Mouse (Mus musculus) urinary bladder, adult 18-20 months (tissue): ENCODE measurements around the gene Serpinb1a.
A peak's percentile ranks its signal among the peaks of the same experiment; 100 is the strongest.

Experiments used
- DNase-seq, 2 experiments: peaks; one replicate each; pipeline ENCODE4 v3.0.0; 2022; ENCODE audit warnings: low spot score in 2 of 2, mixed read lengths in 2 of 2

Gene Serpinb1a

DNA sequence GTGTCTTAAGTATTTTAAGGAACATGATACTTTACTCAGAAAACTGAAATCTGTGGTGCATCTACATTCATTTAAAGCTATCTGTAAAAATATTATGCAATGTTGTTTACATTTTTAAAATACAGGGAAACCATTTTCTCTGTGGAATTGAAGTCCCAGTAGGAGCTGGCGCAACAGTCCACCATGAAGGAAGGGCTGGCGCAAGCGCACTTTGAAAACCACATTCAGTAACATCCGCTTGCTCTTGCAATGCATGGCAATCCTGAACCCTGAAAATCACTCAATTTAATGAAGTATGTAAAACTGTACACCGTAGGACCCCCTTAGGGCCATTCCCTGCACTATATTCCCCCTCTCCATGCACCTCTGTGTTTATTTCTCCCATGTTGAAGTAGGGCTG lies 16.5 kb downstream of the Serpinb1a start:
- no peak for DNase-seq

DNA sequence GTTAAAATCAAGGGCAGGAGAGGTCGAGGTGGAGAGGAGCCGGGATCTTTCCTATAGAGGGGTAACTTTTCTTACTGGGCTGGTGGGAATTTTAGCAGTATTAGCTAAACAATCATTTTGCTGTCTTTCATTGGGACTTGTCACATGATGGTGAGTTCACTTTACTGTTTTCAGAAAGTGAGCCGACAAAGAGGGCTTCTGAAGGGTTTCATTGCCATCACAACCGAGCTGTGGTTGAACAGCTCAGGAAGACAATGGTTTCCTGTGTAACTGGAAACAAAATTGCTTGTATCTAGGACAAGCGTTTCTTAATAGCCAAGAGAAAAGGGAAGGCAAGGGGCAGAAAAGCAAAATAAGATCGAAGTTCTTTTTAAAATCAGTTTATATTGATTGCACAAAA lies 17.7 kb downstream of the Serpinb1a start:
- no peak for DNase-seq

DNA sequence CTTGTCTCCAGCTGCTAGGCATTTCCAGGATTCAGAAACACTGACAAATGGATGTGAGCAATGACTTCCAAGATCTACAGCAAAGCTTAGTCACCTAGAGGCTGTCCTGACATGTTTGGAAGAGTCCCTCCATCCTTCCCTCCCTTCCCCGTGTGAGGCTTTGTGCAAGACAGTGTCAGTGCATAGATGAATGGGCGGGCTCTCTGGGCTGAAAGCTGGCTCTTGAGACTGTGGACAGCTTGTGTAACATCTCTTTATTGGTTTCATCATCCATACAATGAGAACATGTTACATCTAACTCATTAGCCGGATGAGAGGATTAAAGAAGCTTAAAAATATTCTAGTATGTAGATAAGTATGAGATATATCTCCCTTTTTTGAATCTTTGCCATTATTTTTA lies 18.2 kb downstream of the Serpinb1a start:
- no peak for DNase-seq

DNA sequence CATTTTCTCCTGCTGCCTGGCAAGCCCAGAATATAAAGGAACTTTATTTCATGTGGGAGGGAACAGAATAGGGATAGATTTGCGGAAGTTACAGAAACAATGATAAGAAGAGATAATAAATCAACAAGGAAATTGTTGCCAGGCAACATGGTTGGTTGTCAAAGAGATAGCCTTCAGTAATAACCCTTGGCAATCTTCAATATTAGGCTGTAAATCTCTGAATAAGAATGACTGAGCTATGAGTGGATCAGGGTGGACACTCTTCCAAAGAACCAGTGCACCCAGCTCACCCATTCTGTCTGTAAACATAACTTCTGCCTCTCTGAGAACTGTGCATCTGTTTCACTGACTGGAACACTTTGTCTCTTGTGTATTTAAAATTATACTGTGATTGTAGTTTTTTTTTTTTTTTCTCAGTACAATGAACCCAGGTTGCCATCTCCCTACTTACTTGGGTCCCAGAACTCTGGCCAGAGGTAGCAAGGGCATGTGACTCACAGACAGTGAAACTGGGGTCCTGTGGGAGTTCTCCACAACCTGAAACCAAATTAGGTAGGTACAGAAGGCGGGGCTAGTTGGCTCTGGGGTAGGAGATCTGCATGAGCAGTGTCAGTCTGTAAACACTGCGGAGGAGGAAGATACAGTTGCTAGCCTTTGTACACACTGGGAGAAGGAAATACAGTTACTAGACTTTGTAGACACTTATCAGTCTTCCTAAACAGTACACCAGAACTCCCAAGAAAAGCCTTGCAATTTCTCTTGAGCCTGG lies 19.3 kb downstream of the Serpinb1a start:
- DNase-seq: no peak

DNA sequence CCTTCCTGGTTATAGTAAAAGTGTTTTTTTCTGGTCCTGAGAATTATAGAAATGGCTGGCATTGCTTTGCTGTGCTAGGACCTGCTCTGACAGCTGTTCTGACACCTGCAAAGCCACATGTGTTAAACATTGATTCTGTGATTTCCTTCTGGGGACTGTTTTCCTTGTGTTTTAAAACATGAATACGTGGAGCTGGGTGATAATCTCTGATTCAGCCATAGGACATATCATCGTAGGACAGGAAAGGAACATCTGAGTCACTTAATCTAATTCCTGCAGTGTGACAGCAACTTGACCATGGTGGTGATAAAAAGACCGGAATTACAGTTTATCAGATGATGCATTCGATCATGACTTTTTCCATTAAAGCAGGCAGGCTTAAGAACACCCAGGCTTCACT lies 22.1 kb downstream of the Serpinb1a start:
- no peak for DNase-seq

DNA sequence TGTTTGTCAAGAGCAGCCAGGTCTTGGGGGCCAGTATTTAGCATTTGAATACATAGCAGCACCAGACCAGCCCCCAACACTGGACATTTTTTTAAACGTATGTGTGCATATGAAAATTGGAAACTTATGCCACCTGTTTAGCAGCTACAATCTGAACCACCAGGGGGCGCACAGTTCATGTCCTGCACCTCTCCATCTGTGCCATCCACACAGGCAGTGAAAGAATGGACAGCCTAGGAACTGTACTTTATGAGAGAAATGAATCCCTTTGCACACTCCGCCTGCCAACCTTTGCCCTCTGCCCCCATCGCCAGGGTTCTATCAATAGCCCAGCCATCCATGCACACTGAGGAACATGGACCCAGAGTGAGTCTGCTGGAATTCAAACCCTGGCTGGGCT lies 23.0 kb downstream of the Serpinb1a start:
- DNase-seq: peak in 1 of 2 experiments; percentile 35

DNA sequence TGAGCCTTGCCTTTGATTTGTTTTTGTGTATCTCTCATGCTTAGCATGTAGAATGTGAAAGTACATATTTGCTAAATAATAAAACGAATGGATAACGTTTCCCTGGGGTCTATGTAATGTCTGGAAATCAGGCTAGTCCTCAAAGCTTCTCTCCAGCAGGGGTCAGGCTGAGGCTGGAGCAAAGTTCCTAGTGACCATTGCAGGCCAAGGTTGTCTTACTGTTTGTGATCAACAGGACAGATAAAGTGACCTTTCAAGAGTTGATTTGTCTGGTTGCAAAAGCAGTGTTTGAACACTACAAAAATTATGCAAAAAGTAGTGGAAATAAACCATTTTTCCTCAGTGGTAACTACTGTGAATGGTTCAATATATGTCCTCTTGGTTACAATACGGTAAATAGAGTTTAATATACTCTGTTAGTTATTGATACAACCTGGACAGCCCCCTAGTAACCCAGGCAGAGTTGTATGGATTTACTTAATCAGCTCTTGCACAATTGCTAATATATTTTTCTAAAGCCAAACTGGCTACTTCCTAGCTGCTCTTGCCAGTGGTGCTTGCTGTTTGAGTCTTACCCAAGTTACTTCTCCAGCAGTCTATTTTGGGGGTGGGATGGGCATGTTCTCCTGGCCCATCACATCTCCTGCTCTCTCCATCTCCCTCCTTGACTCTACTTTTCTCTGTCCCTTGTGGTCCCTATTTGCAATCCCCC lies 23.7 kb downstream of the Serpinb1a start:
- no peak for DNase-seq

DNA sequence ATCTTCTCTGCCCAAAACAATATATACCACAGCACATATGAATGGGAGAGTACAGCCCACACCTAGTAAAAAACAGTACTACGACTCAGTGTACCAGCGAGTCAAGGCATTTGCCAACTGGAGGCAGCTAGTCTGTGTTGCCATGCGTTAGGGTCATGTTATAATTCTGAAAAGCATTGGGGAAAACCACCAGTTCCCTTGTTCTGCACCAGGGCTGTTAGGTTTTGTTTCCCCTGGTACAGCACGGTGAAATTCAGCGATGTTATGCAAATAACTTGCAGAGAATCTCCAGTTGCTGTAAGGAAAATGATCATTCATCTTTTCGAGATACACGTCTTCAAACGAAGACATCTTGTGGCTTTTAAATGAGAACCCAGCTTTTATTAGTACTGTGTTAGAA lies 25.4 kb downstream of the Serpinb1a start:
- DNase-seq: no peak

DNA sequence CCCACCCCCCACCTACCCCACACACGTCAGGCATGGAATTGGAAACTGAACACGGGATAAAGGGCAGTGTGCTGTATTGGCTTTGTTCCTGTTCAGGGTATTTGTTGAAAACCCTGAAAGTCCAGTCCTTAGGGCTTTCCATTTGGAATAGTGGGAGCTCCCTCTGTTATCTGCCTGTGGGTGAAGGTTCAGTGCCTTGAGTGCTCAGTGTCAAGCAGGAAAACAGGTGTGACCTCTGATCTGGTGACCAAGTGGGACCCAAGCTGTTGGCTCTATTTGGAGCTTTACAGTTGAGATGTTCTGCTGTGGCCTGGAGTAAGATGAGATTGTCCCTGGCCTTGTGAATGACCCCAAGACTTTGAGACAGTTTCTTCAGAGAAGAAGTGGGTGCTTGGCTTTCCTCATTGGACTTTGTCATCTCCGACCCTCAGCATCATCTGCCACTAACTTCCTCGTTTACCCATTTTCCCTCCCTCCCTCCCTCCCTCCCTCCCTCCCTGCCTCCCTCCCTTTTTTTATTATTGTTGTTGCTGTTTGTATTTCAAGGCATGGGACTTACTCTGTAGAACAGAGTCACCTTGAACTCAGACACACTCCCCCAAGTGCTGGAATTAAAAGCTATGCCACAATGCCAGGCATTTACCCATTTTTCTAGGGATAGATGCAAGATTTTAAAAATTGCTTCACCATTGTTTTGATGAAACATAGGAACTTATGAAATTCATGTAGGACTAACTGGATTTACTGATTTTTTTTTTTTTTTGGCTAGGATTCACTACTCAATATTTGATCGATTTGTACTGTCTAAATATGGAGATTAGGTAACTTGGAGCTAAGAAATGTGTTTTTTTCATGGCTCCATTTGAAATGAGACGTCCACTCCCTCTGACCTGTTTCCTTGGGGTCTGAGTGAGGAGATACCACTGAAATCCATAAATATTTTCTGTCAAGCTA lies 26.3 kb downstream of the Serpinb1a start:
- no peak for DNase-seq

DNA sequence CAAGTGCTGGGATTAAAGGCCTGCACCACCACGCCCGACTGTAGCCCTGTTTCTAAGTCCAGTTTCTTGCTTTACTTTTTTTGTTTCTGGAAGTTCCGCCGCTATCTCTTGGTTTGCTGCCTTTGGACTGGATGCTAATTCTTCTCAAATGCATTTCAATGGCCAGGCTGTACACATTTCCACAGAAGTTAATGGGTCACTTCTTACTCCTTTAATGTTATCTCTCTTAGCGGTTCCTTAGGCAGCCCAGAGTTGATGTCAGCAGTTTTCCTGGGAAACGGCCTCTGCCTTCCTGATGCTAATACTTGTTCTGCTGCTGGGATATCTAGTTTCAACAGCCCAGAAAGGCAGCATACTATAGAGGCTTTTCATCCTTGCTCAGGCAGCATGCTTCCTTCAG lies 27.9 kb downstream of the Serpinb1a start:
- DNase-seq: no peak

DNA sequence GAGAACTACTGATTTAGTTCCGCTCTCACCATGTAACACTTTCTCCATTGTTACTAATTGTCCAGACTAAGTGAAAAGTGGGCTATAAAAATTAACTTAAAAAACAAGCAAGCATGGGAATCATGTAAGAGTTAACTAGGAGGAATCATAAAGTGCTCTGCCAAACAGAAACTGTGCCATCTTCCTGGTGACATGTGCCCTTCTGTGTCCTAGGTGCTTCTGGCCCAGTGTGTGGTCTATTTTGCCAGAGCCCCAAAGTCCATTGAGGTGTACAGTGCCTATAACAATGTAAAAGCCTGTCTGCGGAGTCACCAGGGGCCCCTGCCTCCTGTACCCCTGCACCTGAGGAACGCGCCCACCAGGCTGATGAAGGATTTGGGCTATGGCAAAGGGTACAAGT lies 29.3 kb downstream of the Serpinb1a start:
- no peak for DNase-seq

DNA sequence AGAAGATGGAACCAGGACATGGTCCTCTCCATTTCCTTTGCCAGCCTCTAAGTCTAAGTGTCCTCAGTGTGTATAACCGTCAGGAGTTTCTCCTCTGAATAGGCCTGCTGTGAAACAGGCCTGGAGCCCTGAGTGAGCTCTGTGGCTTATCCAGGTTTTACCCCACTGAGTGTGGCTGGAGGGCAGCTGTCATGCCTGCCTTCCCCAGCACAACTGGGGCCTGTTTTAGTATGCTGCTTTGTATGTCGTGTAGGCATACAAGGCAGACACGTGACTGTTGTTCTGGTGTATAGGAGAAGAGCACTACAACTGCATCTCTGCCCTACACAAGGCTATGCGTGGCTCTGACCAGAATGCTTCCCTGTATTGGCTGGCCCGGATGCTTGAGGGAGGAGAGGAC lies 31.1 kb downstream of the Serpinb1a start:
- DNase-seq: no peak

DNA sequence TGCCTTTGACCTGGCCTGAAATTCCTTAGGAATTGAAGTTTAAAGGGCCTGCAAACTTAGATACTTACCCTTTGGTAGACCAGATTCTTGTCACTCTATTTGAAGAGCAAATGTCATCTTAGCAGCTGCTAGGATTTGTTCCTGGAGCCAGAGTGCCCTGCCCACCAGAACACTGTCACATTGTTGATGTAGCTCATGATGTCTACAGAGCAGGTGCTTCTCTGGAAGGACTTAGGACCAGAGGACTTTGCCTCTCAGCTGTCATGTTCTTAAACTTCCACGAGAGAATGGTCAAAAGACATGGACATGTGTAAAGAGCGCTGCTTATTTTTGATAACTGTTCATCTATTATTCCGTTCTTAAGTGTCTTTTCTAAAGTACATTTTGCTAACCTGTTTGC lies 31.7 kb downstream of the Serpinb1a start:
- no peak for DNase-seq

DNA sequence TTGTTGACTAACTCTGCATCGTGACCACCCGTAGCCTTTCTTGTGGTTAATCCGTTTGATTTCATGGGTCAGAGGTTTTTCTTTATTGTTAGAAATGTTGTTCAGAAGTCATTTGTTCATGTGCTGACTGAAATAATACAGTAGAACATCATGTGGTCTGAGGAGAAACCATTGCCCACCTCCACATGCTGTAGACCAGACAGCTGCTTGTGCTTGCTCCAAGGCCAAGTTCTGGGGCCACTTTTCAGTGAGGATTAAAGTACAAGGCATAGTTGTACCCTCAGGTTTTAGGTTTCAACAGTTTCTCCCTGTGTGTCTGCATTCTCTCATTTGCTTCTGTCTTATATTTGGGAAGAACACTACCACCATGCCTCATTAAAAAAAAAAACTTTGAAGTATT lies 43.4 kb downstream of the Serpinb1a start:
- no peak for DNase-seq

DNA sequence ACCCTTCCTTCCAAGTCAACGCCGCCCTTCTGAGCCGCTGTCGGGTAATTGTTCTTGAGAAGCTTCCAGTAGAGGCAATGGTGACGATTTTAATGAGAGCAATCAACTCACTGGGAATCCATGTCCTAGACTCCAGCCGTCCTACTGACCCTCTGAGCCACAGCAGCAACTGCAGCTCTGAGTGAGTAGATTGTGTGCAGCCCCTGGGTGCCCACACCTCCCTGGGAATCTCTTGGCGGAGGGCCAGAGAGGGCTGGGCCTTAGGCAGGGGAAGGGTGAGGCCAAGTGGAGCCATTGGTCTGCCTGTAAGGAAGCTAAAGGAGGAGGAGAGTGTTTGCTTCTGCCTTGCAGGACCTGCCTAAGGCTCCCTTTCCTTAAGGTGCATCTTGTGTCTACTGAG lies 44.2 kb downstream of the Serpinb1a start:
- DNase-seq: no peak

DNA sequence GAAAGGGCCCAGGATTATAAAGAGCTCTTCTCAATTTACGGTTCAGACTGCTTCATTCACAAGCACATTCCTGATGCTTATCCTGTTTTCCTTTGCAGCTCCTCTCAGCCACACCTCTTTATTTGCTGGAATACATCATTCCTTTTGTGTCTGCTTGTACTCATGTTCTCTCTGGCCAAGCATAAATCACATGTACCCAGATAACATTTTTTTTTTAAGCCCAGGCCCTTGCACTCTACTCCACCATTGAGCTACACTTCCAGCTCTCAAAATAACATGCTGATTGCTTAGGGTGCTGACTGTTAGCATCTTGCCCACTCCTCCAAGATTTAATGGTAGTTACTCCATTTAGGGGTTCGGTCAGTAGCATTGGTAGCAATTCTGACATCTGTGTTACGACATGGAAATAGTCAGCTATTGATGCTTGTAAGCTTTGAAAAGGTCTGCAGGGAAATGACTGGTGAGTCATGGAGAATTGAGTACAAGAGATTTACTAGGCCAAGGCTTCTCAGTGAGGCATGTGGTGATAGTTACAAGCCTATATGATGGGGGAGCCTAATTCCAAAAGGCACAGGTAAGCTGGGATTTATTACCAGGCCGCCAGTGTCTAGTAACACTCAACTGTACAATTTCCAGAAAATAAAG lies 47.2 kb downstream of the Serpinb1a start:
- DNase-seq: no peak

DNA sequence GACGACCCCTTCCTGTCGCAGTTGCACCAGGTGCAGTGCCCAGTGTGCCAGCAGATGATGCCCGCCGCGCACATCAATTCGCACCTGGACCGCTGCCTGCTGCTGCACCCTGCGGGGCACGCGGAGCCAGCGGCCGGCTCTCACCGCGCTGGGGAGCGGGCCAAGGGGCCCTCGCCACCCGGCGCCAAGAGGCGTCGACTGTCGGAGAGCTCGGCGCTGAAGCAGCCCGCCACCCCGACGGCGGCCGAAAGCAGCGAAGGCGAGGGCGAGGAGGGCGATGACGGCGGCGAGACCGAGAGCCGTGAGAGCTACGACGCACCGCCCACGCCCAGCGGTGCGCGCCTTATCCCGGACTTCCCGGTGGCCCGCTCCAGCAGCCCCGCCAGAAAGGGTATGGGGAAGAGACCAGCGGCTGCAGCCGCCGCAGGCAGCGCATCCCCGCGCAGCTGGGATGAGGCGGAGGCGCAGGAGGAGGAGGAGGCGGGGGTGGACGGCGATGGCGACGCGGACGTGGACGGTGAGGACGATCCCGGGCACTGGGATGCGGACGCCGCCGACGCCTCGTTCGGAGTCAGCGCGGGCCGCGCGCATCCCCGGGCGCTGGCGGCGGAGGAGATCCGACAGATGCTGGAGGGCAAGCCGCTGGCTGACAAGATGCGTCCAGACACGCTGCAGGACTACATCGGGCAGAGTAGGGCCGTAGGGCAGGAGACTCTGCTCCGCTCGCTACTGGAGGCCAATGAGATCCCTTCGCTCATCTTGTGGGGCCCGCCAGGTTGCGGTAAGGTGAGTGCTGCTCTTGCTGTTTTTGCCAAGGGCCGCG lies 48.5 kb downstream of the Serpinb1a start, which contains the start of gene D930007J09Rik:
D930007J09Rik (minus strand) TSS at position 591 of the 823 bp plus-strand sequence.
- peak; percentile 17 to 48 for DNase-seq

DNA sequence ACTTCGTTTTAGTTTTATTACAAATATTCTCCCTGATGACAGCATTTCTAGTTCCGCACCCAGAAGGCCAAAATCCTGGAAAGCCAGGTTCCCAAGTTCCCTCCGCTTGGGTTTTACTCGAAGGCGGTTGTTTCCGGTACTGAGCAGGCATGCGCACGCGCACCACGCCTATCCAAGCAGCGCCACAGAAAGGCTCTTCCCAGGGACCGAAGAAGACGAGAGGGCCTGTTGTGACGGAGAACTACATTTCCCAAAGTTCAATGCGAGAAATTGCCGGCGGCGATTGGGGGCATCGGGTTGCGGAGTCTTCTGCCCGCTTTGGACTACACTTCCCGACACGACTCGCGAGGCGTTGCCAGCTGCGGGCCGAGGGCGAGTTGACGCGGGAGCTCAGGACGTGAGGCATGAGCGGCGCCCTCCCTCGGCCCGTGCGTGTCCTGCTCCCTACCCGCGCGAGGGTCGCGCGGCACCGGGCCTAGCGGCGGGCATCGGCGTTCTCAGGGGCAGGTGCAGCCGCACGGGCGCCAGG lies 49.2 kb downstream of the Serpinb1a start, which contains the start of gene Wrnip1:
Wrnip1 (plus strand) TSS at position 346 of the 529 bp plus-strand sequence.
- DNase-seq: peak; percentile 86 to 98

DNA sequence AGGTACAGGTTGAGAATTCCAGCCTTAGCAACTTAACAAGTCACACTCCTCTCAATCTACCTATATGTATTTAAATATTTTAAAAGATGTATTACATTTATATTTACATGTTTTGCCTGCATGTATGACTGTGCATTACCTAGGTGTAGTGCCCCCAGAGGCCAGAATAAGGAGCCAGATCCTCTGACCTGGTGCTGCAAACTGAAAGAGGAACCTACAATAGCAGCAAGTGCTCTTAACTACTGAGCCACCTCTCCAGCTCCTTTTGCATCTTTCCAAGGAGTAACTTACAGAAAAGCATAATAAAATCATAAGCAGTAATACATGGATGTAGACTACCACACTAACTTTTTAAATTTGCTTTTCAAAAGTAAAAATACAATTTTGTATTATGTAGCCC lies 50.1 kb downstream of the Serpinb1a start:
- no peak for DNase-seq

DNA sequence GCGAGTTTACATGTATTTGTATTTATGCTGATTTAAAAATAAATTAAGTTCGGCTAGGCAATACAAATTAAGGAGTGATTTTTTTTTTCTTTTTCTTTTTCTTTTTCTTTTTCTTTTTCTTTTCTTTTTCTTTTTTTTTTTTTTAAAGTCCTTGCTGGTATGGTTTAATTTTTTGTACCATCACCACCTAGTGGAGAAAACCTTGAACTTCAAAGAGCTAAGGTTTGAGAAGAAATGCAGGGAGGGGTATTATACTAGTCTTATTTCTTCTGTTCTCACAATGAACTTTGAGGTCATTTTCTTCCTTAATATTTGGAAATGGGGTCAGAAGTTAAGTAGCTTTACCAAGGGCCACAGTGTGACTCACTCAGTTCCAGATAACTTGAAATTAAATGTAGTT lies 51.9 kb downstream of the Serpinb1a start:
- no peak for DNase-seq
